Mouse (Mus musculus): ENCODE measurements around the gene Tex35.

The Tex35 gene

DNA sequence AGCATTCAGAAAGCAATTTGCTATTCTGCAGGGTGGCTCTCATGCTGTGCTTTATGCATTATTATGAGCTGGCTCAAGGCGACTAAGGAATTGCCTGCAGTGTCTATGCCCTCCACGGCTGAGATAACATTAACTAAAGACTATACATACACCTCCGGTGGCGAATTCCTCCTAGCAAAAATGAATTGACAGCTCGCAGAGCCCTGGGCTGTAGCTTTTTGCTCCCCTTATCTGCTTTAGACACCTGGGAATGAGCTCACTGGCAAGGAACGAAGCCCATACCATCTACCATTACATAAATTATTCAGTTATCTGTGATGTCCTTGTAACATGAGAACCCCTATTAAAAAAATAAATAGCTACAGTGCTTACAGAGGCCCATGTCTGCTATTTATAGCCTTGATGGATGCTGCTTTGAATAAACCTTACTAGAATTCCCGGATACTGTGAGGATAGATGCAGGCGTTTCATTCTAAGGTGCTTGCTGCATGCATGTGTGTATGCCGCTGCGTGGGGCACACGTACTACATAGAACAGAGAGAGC is 53.1 kb downstream of the Tex35 start:
- in situ Hi-C loops (cut with MboI, MseI) = no loop called here

DNA sequence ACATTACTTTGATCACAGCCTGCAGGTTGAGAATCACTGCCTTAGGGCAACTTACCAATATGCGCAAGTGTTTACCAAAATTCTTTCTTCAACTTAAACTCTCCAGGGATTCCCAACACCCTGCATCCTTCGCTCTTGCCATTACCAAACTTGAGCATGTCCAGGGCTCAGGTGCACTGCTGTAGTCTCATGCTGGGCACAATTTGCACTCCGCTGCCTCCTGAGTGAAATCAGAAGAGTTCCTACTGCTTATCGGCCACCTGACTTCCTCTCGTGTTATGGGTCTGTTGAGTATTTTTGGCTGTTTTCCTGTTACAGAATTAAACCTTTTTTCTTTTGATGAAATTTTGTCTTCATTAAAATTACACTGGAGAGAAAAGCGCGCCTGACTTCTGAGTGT is 53.8 kb downstream of the Tex35 start:
- in situ Hi-C loops (cut with MboI, MseI) = no loop called here

DNA sequence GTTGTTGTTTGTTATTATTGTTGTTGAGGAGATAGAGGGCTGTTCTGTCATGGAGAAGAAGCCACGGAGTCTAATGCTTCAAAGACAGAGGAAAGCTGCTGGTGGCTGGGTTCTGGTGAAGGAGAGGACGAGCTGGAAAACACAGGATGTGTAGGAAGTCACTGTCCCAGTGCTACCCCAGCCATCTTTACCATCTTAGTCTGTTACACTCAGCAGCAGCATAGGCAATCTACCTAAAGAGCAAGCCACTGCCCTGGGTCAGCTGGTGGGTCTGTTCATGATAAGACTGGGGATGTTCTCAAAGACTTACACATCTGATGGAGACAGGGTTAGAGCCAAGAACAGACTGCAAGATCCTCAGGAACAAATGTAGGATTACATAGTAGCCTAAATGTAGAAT is 58.6 kb downstream of the Tex35 start:
- in situ Hi-C loops (cut with MboI, MseI) = no loop called here
